ENCODE assay signal across 10 mouse cellular contexts in the genomic region with DNA sequence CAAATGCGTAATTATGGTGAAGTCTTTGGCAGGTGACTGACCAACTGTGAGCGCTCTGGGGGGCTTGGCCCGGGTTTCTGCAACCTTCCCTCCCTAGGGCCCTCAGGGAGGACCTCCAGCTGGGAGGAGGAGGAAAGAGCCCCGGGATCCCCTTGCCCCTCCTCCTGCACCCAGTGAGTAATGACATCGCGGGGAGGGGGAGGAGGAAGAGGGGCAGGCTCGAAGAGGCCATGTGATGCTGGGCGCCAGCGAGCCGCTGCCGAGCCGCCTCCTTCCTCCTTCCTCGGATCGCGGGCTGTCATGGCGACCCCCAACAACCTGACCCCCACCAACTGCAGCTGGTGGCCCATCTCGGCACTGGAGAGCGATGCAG. TPM values are rescaled to one million over a fixed set of nuclear protein-coding genes. Genes with fewer than 3 reads are reported as not detected.
DNase-seq lines count a peak whose midpoint lies in the region; ATAC-seq and TF ChIP-seq lines count a peak whose summit lies in the region.
"Had no signal": no experiment of that assay in that cellular context is flagged by ENCODE, and none has a peak within 500 bp of the region (broad histone marks: within the 10 kb centered on the region; RNA-seq: fewer than 3 reads in every experiment).

A gene (plus strand): TSS at position 231 of the 373 bp plus-strand sequence.

- no peak for TF ChIP-seq CTCF in heart, postnatal 0 days (IDR thresholded peaks at IDR 0.05; ENCODE audit: low read depth)

- H3K4me1 ChIP-seq in heart, postnatal 0 days (ENCODE audit: control insufficient read depth, insufficient read depth): no peaks in the 10 kb centered on the region
- peaks cover 13% of the 10 kb centered on the region for H3K4me1 ChIP-seq in forebrain, embryonic 14.5 days (ENCODE audit: control insufficient read depth, insufficient read depth, low read length)
- peaks cover 31% of the 10 kb centered on the region for H3K4me1 ChIP-seq in midbrain, embryonic 16.5 days (ENCODE audit: control insufficient read depth, insufficient read depth, low read length)

- H3K9ac ChIP-seq in heart, postnatal 0 days (replicated peaks; ENCODE audit: low read depth, low read length): no peak within 1 kb of the TSS
- H3K9ac ChIP-seq in forebrain, embryonic 14.5 days (ENCODE audit: low read length): peak within 1 kb of the TSS; percentile 91
- H3K9ac ChIP-seq in midbrain, embryonic 16.5 days (ENCODE audit: low read depth, low read length): peak within 1 kb of the TSS; percentile 92
- H3K9ac ChIP-seq: liver, embryonic 14.5 days had no signal

- no peak for DNase-seq in heart, postnatal 0 days (ENCODE audit: low spot score)
- no peak for DNase-seq in heart, postnatal 10 days
- DNase-seq in cerebellum, adult 11-12 months: peak; percentile 87
- DNase-seq in forebrain, embryonic 14.5 days (ENCODE audit: low spot score): peak; percentile 87
- peak; percentile 83 for DNase-seq in layer of hippocampus, adult 9-11 months
- DNase-seq in urinary bladder, postnatal 4 days (ENCODE audit: low spot score in 2 of 2): no peak
- no peak for DNase-seq in urinary bladder, postnatal 25 days (ENCODE audit: low spot score)

- peaks cover 27% of the 10 kb centered on the region for H3K27me3 ChIP-seq in heart, postnatal 0 days (ENCODE audit: control insufficient read depth, insufficient read depth, low read length)
- no peaks in the 10 kb centered on the region for H3K27me3 ChIP-seq in forebrain, embryonic 14.5 days (replicated peaks; ENCODE audit: control insufficient read depth, insufficient read depth, low read length)
- no peaks in the 10 kb centered on the region for H3K27me3 ChIP-seq in midbrain, embryonic 16.5 days (ENCODE audit: control insufficient read depth, insufficient read depth, low read depth, low read length)

- peak within 1 kb of the TSS; percentile 11 for H3K4me3 ChIP-seq in heart, postnatal 0 days (ENCODE audit: low read depth, low read length)
- peak within 1 kb of the TSS; percentile 80 for H3K4me3 ChIP-seq in forebrain, embryonic 14.5 days (ENCODE audit: low read depth, low read length)
- peak within 1 kb of the TSS; percentile 79 for H3K4me3 ChIP-seq in midbrain, embryonic 16.5 days (ENCODE audit: low read depth, low read length)

- H3K27ac ChIP-seq in heart, postnatal 0 days (ENCODE audit: low read depth): no peak within 1 kb of the TSS
- H3K27ac ChIP-seq in forebrain, embryonic 14.5 days (ENCODE audit: low read depth, low read length): peak within 1 kb of the TSS; percentile 78
- peak within 1 kb of the TSS; percentile 94 for H3K27ac ChIP-seq in midbrain, embryonic 16.5 days (ENCODE audit: low read length)
- H3K27ac ChIP-seq: liver, embryonic 14.5 days had no signal

- peak within 1 kb of the TSS; percentile 43 for H3K4me2 ChIP-seq in heart, postnatal 0 days (ENCODE audit: low read depth, low read length)
- peak within 1 kb of the TSS; percentile 65 for H3K4me2 ChIP-seq in forebrain, embryonic 14.5 days (ENCODE audit: low read length)
- H3K4me2 ChIP-seq in midbrain, embryonic 16.5 days (ENCODE audit: low read length): peak within 1 kb of the TSS; percentile 91

- no peak for TF ChIP-seq EP300 in heart, postnatal 0 days (IDR thresholded peaks at IDR 0.05; ENCODE audit: low read depth)

- intact Hi-C loops in heart, postnatal 10 days (cut with DNase I): no loop called here

- H3K36me3 ChIP-seq in heart, postnatal 0 days (replicated peaks; ENCODE audit: control insufficient read depth, insufficient read depth, low read length): no peaks in the 10 kb centered on the region
- H3K36me3 ChIP-seq in forebrain, embryonic 14.5 days (ENCODE audit: control insufficient read depth, insufficient read depth, low read length): no peaks in the 10 kb centered on the region
- no peaks in the 10 kb centered on the region for H3K36me3 ChIP-seq in midbrain, embryonic 16.5 days (ENCODE audit: control insufficient read depth, insufficient read depth, low read length)

- ATAC-seq in heart, postnatal 0 days (ENCODE audit: insufficient read depth, low read depth): no peak
- ATAC-seq in forebrain, embryonic 14.5 days: peak; percentile 90
- ATAC-seq in midbrain, embryonic 16.5 days: peak; percentile 91

- WGBS in heart, postnatal 0 days: 1% methylated on average over 18 of the region's 18 CpGs
- WGBS in forebrain, embryonic 14.5 days: 0% methylated on average over 14 of the region's 18 CpGs
- under 1% methylated on average over 12 of the region's 18 CpGs for WGBS in midbrain, embryonic 16.5 days

- H3K9me3 ChIP-seq in heart, postnatal 0 days (replicated peaks; ENCODE audit: control insufficient read depth, low read length): no peaks in the 10 kb centered on the region
- no peaks in the 10 kb centered on the region for H3K9me3 ChIP-seq in forebrain, embryonic 14.5 days (replicated peaks; ENCODE audit: control insufficient read depth, low read length)
- H3K9me3 ChIP-seq in midbrain, embryonic 16.5 days (replicated peaks; ENCODE audit: control insufficient read depth, low read length, poor library complexity, severe bottlenecking): no peaks in the 10 kb centered on the region

RNA-seq across cellular contexts. Expression of the gene that starts here (rescaled TPM):
- not detected in 2 replicates for total RNA-seq in heart, postnatal 0 days (2014; rRNA removed; ENCODE audit: low replicate concordance)
- polyA plus RNA-seq in heart, postnatal 0 days (2015; fragmentation: Nextera tagmentation; extraction: Ambion mirVana): 0.10 TPM in 1 of 2 replicates, not detected in the other
- not detected for total RNA-seq in heart, postnatal 10 days (2021)
- 107 and 113 TPM in 2 replicates for polyA plus RNA-seq in forebrain, embryonic 14.5 days (2014; fragmentation: Nextera tagmentation; extraction: Ambion mirVana)
- polyA plus RNA-seq in midbrain, embryonic 16.5 days (2015; fragmentation: Nextera tagmentation; extraction: Ambion mirVana): 145 and 148 TPM in 2 replicates
- total RNA-seq: MEL had no signal

Comparison
In these comparisons a context has a peak if more than half of its experiments do, and no peak if none do; other contexts are left out.
1. RNA of the gene that starts here (polyA plus RNA-seq): 145 to 148 TPM in midbrain, embryonic 16.5 days and 107 to 113 TPM in forebrain, embryonic 14.5 days; 0.10 TPM in heart, postnatal 0 days; every median in the first group is over 10 times any median in the second.
2. DNase-seq: peak in cerebellum, adult 11-12 months (single experiment), forebrain, embryonic 14.5 days (single experiment) and layer of hippocampus, adult 9-11 months (single experiment); none in heart, postnatal 0 days (single experiment), heart, postnatal 10 days (0 of 2), urinary bladder, postnatal 4 days (0 of 2) and urinary bladder, postnatal 25 days (single experiment).
3. H3K4me3 ChIP-seq: peak in every context shown above with its lines; median percentile 80 in forebrain, embryonic 14.5 days; 79 in midbrain, embryonic 16.5 days; 11 in heart, postnatal 0 days.
4. Peak in every context shown above with its lines, with median percentiles within 50 percentile points of each other: H3K4me2 ChIP-seq.